Mouse (Mus musculus) embryonic fibroblast, embryonic 13.5 days (primary cell): ENCODE measurements at regions not wholly inside any gene's neighbourhood (a gene's known extent, or its start where the extent isn't known, plus 50 kb on each side); places are given as distances from the start of the nearest gene placed in this dataset.

Experiments used
- CTCF ChIP-seq: IDR thresholded peaks from 2 replicates; pipeline ENCODE4 v1.5.1; 2011; ENCODE audit warnings: mild to moderate bottlenecking, control low read depth, low read length, moderate library complexity, borderline replicate concordance; ENCODE audit not compliant: insufficient read depth
- POLR2A ChIP-seq: IDR thresholded peaks from 2 replicates; pipeline ENCODE4 v1.6.1; 2011; ENCODE audit warnings: low read depth, mild to moderate bottlenecking, control low read depth, low read length, moderate library complexity

GRCm38 (mm10) chr2:128538736-128539135 is 52.3 kb upstream of the Spdye4c start:
- no peak for TF ChIP-seq POLR2A
- TF ChIP-seq CTCF = no peak
